Mouse (Mus musculus): ENCODE measurements at regions not wholly inside any gene's neighbourhood (a gene's known extent, or its start where the extent isn't known, plus 50 kb on each side); places are given as distances from the start of the nearest gene placed in this dataset.

- DNase-seq (ENCODE audit: low read depth, low spot score): peak; percentile 56
Observed at GRCm38 (mm10) chr2:30743976-30744620, 59.4 kb downstream of the 1700001O22Rik start.

DNA sequence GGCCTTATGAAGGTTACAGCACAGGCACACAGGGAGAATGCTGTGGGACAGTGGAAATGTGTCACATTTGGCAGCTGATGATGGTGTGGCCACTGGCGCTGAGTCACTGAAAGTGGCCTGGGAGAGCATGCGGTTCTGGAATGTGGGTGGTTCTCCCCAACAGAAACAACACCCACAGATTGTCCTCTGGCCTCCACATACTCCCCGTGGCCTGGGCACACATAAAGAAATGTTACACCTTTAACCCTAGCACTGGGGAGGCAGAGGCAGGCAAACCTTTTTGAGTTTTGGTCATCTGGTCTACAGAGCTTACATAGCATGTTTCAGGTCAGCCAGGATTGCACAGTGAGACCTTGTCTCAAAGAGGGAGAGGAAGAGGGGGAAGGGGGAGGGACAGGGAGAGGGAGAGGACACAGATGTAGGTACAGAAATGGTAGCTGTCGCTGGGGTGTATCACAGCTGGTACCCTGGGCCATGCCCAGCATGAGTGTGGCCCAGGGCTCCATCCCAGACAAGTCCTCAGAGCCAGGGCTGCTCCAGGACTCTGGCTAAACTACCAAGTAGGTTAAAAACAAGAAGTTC lies 60.1 kb downstream of the 1700001O22Rik start:
- peak; percentile 61 for DNase-seq (ENCODE audit: low read depth, low spot score)

- no peak for DNase-seq (ENCODE audit: low read depth, low spot score)
Observed at GRCm38 (mm10) chr2:30741450-30741849, 62.0 kb downstream of the 1700001O22Rik start.

GRCm38 (mm10) chr2:30737759-30738158 lies 65.7 kb downstream of the 1700001O22Rik start:
- no peak for DNase-seq (ENCODE audit: low read depth, low spot score)

GRCm38 (mm10) chr2:30736705-30737104 lies 66.8 kb downstream of the 1700001O22Rik start:
- no peak for DNase-seq (ENCODE audit: low read depth, low spot score)

DNA sequence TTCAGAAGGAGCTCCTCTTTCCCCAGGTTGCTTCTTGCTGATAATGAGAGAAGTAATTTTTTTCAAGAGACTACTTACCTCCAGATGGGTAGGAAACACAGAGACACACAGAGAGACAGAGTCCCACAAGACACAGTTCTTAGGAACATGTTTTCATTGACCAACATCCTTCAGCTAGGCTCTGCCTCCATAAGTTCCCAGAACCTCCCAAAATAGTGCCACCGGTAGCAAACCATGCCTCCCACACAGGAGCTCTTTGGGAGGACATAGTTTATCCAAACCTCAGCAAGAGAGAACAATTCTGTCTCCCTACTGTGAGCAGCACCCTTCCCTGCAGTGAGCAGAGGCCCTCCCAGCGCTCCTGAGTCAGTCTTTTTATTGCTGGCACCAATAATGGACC lies 67.2 kb downstream of the 1700001O22Rik start:
- no peak for DNase-seq (ENCODE audit: low read depth, low spot score)

GRCm38 (mm10) chr2:30733853-30734252 lies 69.6 kb downstream of the 1700001O22Rik start:
- DNase-seq (ENCODE audit: low read depth, low spot score): no peak

- no peak for DNase-seq (ENCODE audit: low read depth, low spot score)
Observed at GRCm38 (mm10) chr2:30731832-30732231, 71.6 kb downstream of the 1700001O22Rik start.

DNA sequence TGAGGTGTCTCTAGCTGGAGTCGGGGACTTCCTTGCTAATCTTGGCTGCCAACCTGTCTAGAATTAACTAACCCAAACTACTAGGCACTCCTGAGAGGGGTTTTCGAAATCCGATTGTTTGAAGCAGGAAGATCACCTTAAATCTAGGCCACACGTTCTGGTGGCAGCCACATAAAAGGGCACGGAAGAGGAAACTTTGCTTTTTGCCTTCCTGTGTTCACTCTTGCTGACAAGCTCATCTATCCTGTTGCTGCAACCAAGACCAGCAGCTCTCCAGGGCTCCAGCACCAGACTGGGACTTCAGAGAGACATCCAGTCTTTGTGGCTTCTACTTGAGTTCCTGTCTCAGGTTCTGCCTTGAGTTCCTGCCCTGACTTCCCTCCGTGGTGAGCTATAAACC lies 75.5 kb downstream of the 1700001O22Rik start:
- no peak for DNase-seq (ENCODE audit: low read depth, low spot score)

- no peak for DNase-seq (ENCODE audit: low read depth, low spot score)
Observed at GRCm38 (mm10) chr2:30725601-30726489, 77.6 kb downstream of the 1700001O22Rik start.

GRCm38 (mm10) chr2:30725186-30725585 lies 78.3 kb downstream of the 1700001O22Rik start:
- DNase-seq (ENCODE audit: low read depth, low spot score): no peak

DNA sequence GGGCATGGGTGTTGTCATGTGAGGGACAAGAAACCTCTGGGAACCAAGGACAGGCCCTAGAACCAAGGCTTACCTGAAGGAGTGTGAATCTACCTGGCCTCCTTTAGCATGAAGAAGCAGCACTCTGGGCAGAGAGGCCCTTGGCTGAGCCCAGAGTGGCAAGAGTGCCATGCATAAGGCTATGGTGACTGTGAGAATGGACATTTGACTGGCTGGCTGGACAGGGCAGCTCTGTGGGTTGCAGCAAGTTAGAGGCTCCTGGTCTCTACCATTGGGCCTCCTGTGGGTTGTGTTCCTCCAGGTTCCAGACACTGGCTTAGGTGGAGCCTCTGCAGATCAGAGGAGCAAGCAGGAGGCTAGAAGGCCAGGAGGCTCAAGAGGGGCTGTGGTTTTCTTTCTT lies 78.9 kb downstream of the 1700001O22Rik start:
- no peak for DNase-seq (ENCODE audit: low read depth, low spot score)

DNA sequence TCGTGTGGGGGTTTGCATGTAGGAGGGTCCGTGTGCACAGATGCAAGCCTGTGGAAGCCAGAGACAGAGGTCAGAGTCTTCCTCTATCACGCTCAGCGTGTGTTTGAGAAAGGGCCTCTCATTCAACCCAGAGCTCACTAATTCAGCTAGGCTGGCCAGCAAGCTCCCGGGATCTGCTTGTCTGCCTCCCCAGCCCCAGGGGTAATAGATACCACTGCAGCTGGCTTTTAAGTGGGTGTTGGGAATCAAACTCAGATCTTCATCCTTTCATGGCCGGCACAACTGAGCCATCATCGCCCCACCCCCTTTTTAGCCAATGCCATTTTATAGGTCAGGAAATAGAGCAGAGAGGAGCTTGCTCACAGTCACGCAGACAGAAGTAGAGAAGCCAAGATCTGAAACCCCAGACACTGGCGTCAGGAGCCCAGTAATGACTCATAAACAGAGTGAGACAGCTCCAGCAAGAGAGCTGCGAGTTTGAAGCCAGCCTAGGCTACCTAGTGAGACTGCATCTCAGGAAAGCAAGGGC lies 80.3 kb downstream of the 1700001O22Rik start:
- no peak for DNase-seq (ENCODE audit: low read depth, low spot score)

DNA sequence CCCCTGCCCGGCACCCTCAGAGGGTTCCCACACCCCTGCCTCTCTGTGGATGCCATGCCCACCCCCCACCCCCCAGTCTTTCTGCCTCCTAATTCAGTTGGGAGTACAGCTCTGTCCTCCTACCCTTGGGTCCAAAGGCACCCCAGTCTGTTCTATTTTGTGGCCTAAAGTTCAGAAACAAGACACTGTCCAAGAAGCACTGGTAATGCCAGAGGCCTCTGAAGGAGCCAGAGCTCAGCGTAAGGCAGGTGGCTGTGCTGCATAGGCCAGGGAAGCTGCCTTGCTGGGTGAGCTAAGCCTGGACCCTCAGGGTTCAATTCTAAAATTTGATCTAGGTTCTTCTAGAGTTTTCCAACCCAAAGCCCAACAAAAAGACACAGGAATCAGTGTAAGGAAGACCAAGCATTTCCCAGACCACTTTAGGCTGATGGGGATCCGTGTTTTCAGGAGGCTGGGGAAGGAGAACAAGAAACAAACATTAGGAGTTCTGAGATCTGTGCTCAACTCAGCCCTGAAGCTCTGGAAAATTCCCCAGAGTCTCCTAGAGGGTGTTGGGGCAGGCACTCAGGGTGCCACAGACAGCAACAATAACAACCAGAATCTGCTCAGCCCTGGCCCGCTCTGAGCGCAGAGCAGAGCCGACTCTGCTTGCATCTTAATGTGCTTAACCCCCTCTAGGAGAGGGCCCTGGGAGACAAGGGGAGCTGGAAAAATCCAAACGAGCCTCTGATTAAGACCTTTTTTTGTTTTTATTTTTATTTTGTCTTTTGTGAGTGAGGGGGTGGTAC lies 81.0 kb downstream of the 1700001O22Rik start:
- DNase-seq (ENCODE audit: low read depth, low spot score): no peak

GRCm38 (mm10) chr2:30721473-30722262 lies 81.8 kb downstream of the 1700001O22Rik start:
- DNase-seq (ENCODE audit: low read depth, low spot score): no peak

- DNase-seq (ENCODE audit: low read depth, low spot score): no peak
Observed at GRCm38 (mm10) chr2:30721048-30721461, 82.4 kb downstream of the 1700001O22Rik start.

GRCm38 (mm10) chr2:30720291-30720690 lies 83.2 kb downstream of the 1700001O22Rik start:
- DNase-seq (ENCODE audit: low read depth, low spot score): no peak

DNA sequence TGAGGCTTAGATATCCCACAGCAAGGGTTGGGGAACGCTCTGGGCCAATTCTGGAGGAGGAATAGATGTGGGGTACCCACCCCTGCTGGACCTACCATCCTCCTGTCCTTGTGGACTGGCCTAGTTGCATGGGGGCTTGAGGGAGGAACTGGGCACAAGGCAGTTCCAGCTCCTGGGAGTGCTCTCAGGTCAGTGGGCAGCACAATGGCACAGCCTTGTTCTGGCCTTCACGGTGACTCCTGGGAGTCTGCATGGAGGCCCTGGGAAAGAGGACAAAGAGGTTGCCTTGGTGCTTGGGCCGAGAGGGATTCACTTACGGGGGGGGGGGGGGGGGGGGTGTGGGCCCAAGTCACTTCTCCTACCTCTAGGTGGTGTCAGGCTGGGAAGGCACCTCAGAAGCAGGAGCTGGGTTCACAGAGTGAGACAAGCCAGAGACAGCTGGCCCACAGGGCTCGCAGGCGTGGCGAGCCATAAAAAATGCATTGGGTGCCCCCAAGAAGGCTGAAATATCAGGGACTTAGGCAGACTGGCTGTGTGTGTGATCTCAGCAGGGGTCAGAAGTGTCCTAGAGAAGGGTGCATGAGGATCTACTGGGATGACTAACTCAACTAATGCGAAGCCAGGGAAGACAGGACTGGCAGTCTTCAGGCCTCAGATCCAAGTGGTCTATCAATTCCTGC lies 83.7 kb downstream of the 1700001O22Rik start:
- no peak for DNase-seq (ENCODE audit: low read depth, low spot score)

DNA sequence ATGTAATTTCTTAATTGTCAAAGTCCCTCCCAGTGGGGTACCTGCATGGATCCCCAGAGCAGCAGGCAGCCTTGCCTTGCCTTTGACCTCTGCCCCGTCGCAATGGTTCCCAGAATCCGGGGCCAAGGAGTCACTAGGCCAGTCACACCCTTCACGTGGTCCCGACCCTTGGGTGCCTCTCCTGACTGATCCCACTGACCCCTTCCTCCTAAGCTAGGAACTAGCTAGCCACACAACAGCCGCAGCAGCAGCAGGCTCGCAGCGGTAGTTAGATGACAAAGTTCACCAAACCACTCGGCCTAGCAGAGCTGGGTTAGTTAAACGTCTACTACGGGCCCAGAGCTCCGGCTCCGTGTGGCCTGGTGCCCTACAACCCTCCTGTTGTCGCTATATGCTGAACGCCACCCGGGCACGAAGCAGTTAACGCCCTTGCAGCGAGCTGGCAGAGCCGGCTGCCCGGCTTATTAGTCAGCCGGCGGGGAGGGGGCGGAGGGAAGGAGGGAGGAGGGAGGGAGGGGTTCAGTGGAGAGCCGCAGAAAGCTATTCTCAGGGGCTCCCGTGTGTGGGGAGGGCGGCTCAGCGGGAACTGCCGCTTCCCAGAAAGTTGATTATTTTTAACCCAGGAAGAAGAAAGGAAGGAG lies 84.6 kb downstream of the 1700001O22Rik start:
- DNase-seq (ENCODE audit: low read depth, low spot score): peak; percentile 83

GRCm38 (mm10) chr2:30718329-30718675 lies 85.2 kb downstream of the 1700001O22Rik start:
- peak; percentile 82 for DNase-seq (ENCODE audit: low read depth, low spot score)
